Mouse (Mus musculus): ENCODE measurements around the gene Pbld2. TPM values are rescaled to one million over a fixed set of nuclear protein-coding genes. Genes with fewer than 3 reads are reported as not detected.

Gene Pbld2
- polyA plus RNA-seq, 1 experiment, result 1.0 TPM

- H3K27me3 ChIP-seq (ENCODE audit: control insufficient read depth, insufficient read depth, insufficient read length), result peaks cover 16% of the 10 kb centered on the region
- no peak overlapping the region for H3ac ChIP-seq (ENCODE audit: control insufficient read depth, insufficient read length)
- TF ChIP-seq REST (IDR thresholded peaks at IDR 0.05; ENCODE audit: insufficient read depth, insufficient read length) (no peak), MAX (IDR thresholded peaks at IDR 0.05; ENCODE audit: low read depth) (no peak), TCF3 (IDR thresholded peaks at IDR 0.05; ENCODE audit: insufficient read length, low read depth) (no peak), SRF (IDR thresholded peaks at IDR 0.05; ENCODE audit: control insufficient read depth, insufficient read length, low read depth) (no peak)
- H3K4me2 ChIP-seq (ENCODE audit: low read depth), result no peak overlapping the region
- no peak overlapping the region for H3K4me3 ChIP-seq
- no peaks in the 10 kb centered on the region for H3K79me2 ChIP-seq (ENCODE audit: control insufficient read depth, insufficient read depth)
- no peaks in the 10 kb centered on the region for H3K36me3 ChIP-seq (ENCODE audit: control insufficient read depth, insufficient read depth)
These were observed 68.8 kb downstream of the Pbld2 start for GRCm38 (mm10) chr10:63092616-63093550.

- Histone ChIP-seq H3K4me3 (no peak overlapping the region), H3ac (ENCODE audit: control insufficient read depth, insufficient read length) (no peak overlapping the region), H3K27me3 (ENCODE audit: control insufficient read depth, insufficient read depth, insufficient read length) (peaks cover 26% of the 10 kb centered on the region), H3K79me2 (ENCODE audit: control insufficient read depth, insufficient read depth) (no peaks in the 10 kb centered on the region), H3K36me3 (ENCODE audit: control insufficient read depth, insufficient read depth) (no peaks in the 10 kb centered on the region), H3K4me2 (ENCODE audit: low read depth) (no peak overlapping the region)
- TF ChIP-seq USF1 (IDR thresholded peaks at IDR 0.05; ENCODE audit: low read depth), result no peak
- TF ChIP-seq MYOG (IDR thresholded peaks at IDR 0.05; ENCODE audit: control insufficient read depth in 1 of 3, insufficient read depth in 1 of 3, insufficient read length in 2 of 3, low read depth in 2 of 3), result no peak
- TF ChIP-seq TCF3 (IDR thresholded peaks at IDR 0.05; ENCODE audit: insufficient read length, low read depth), result no peak
- no peak for TF ChIP-seq SRF (IDR thresholded peaks at IDR 0.05; ENCODE audit: control insufficient read depth, insufficient read length, low read depth)
- no peak for TF ChIP-seq POLR2AphosphoS2 (IDR thresholded peaks at IDR 0.05; ENCODE audit: insufficient read length, low read depth)
- no peak for TF ChIP-seq MAX (IDR thresholded peaks at IDR 0.05; ENCODE audit: low read depth)
- TF ChIP-seq TCF12 (IDR thresholded peaks at IDR 0.05; ENCODE audit: insufficient read depth, poor library complexity, severe bottlenecking), result no peak
- TF ChIP-seq MYOD1 (IDR thresholded peaks at IDR 0.05; ENCODE audit: control insufficient read depth in 1 of 3, insufficient read length in 2 of 3, low read depth in 2 of 3), result no peak
- no peak for TF ChIP-seq E2F4 (IDR thresholded peaks at IDR 0.05; ENCODE audit: insufficient read depth)
- TF ChIP-seq REST (IDR thresholded peaks at IDR 0.05; ENCODE audit: insufficient read depth, insufficient read length), result no peak
- no peak for TF ChIP-seq CEBPB (IDR thresholded peaks at IDR 0.05; ENCODE audit: insufficient read depth, poor library complexity, severe bottlenecking)
- TF ChIP-seq POLR2A (IDR thresholded peaks at IDR 0.05; ENCODE audit: insufficient read length, low read depth), result no peak
These were observed 72.6 kb downstream of the Pbld2 start for GRCm38 (mm10) chr10:63096757-63097156.

- Histone ChIP-seq H3K4me2 (ENCODE audit: low read depth) (no peak overlapping the region), H3K36me3 (ENCODE audit: control insufficient read depth, insufficient read depth) (no peaks in the 10 kb centered on the region), H3K27me3 (ENCODE audit: control insufficient read depth, insufficient read depth, insufficient read length) (peaks cover 19% of the 10 kb centered on the region), H3K79me2 (ENCODE audit: control insufficient read depth, insufficient read depth) (no peaks in the 10 kb centered on the region), H3ac (ENCODE audit: control insufficient read depth, insufficient read length) (no peak overlapping the region), H3K4me3 (no peak overlapping the region)
- TF ChIP-seq REST (IDR thresholded peaks at IDR 0.05; ENCODE audit: insufficient read depth, insufficient read length), result no peak
- TF ChIP-seq TCF3 (IDR thresholded peaks at IDR 0.05; ENCODE audit: insufficient read length, low read depth), result no peak
- TF ChIP-seq MYOG (IDR thresholded peaks at IDR 0.05; ENCODE audit: control insufficient read depth in 1 of 3, insufficient read depth in 1 of 3, insufficient read length in 2 of 3, low read depth in 2 of 3), result no peak
- TF ChIP-seq E2F4 (IDR thresholded peaks at IDR 0.05; ENCODE audit: insufficient read depth), result no peak
- TF ChIP-seq TCF12 (IDR thresholded peaks at IDR 0.05; ENCODE audit: insufficient read depth, poor library complexity, severe bottlenecking), result no peak
- no peak for TF ChIP-seq SRF (IDR thresholded peaks at IDR 0.05; ENCODE audit: control insufficient read depth, insufficient read length, low read depth)
- TF ChIP-seq MAX (IDR thresholded peaks at IDR 0.05; ENCODE audit: low read depth), result no peak
- no peak for TF ChIP-seq MYOD1 (IDR thresholded peaks at IDR 0.05; ENCODE audit: control insufficient read depth in 1 of 3, insufficient read length in 2 of 3, low read depth in 2 of 3)
- no peak for TF ChIP-seq POLR2AphosphoS2 (IDR thresholded peaks at IDR 0.05; ENCODE audit: insufficient read length, low read depth)
- TF ChIP-seq USF1 (IDR thresholded peaks at IDR 0.05; ENCODE audit: low read depth), result no peak
- TF ChIP-seq CEBPB (IDR thresholded peaks at IDR 0.05; ENCODE audit: insufficient read depth, poor library complexity, severe bottlenecking), result no peak
- TF ChIP-seq POLR2A (IDR thresholded peaks at IDR 0.05; ENCODE audit: insufficient read length, low read depth), result no peak
These were observed 74.1 kb downstream of the Pbld2 start for GRCm38 (mm10) chr10:63098191-63098590.

- Histone ChIP-seq H3K36me3 (ENCODE audit: control insufficient read depth, insufficient read depth) (no peaks in the 10 kb centered on the region), H3ac (ENCODE audit: control insufficient read depth, insufficient read length) (no peak within 1 kb of the TSS), H3K79me2 (ENCODE audit: control insufficient read depth, insufficient read depth) (no peaks in the 10 kb centered on the region), H3K4me3 (no peak within 1 kb of the TSS), H3K4me2 (ENCODE audit: low read depth) (no peak within 1 kb of the TSS), H3K27me3 (ENCODE audit: control insufficient read depth, insufficient read depth, insufficient read length) (peaks cover 18% of the 10 kb centered on the region)
- TF ChIP-seq REST (IDR thresholded peaks at IDR 0.05; ENCODE audit: insufficient read depth, insufficient read length) (no peak), POLR2AphosphoS2 (IDR thresholded peaks at IDR 0.05; ENCODE audit: insufficient read length, low read depth) (no peak), E2F4 (IDR thresholded peaks at IDR 0.05; ENCODE audit: insufficient read depth) (no peak), SRF (IDR thresholded peaks at IDR 0.05; ENCODE audit: control insufficient read depth, insufficient read length, low read depth) (no peak), MAX (IDR thresholded peaks at IDR 0.05; ENCODE audit: low read depth) (no peak), POLR2A (IDR thresholded peaks at IDR 0.05; ENCODE audit: insufficient read length, low read depth) (no peak), TCF3 (IDR thresholded peaks at IDR 0.05; ENCODE audit: insufficient read length, low read depth) (no peak), MYOG (IDR thresholded peaks at IDR 0.05; ENCODE audit: control insufficient read depth in 1 of 3, insufficient read depth in 1 of 3, insufficient read length in 2 of 3, low read depth in 2 of 3) (no peak), USF1 (IDR thresholded peaks at IDR 0.05; ENCODE audit: low read depth) (no peak), CEBPB (IDR thresholded peaks at IDR 0.05; ENCODE audit: insufficient read depth, poor library complexity, severe bottlenecking) (no peak), TCF12 (IDR thresholded peaks at IDR 0.05; ENCODE audit: insufficient read depth, poor library complexity, severe bottlenecking) (no peak), MYOD1 (IDR thresholded peaks at IDR 0.05; ENCODE audit: control insufficient read depth in 1 of 3, insufficient read length in 2 of 3, low read depth in 2 of 3) (no peak)
These were observed 75.4 kb downstream of the Pbld2 start, which contains the start of gene Atoh7 for GRCm38 (mm10) chr10:63099521-63099920. Gene Atoh7 (plus strand): TSS chr10:63099651.

All from myocyte (in vitro differentiated cells).